Mouse (Mus musculus): ENCODE data around the gene Ccdc181. TPM values are rescaled to one million over a fixed set of nuclear protein-coding genes. Genes with fewer than 3 reads are reported as not detected.

Ccdc181 gene
- total RNA-seq, 2 experiments from 2014 or later = 11.0 to 14.1 TPM

- no peak for DNase-seq (ENCODE audit: low spot score in 2 of 2)
These were observed 3.9 kb downstream of the Ccdc181 start for GRCm38 (mm10) chr1:164279332-164279731.

- DNase-seq (ENCODE audit: low spot score in 2 of 2) = no peak
These were observed 8.6 kb downstream of the Ccdc181 start for GRCm38 (mm10) chr1:164284007-164284406.

- DNase-seq (ENCODE audit: low spot score in 2 of 2) = no peak
These were observed 12.0 kb downstream of the Ccdc181 start for GRCm38 (mm10) chr1:164287406-164287805.

- no peak for DNase-seq (ENCODE audit: low spot score in 2 of 2)
These were observed 16.7 kb downstream of the Ccdc181 start for GRCm38 (mm10) chr1:164292040-164292439.

- no peak for DNase-seq (ENCODE audit: low spot score in 2 of 2)
These were observed 18.7 kb downstream of the Ccdc181 start for GRCm38 (mm10) chr1:164294071-164294470.

- DNase-seq (ENCODE audit: low spot score in 2 of 2) = no peak
These were observed 21.1 kb downstream of the Ccdc181 start for GRCm38 (mm10) chr1:164296473-164296872.

- no peak for DNase-seq (ENCODE audit: low spot score in 2 of 2)
These were observed 26.6 kb downstream of the Ccdc181 start for GRCm38 (mm10) chr1:164301949-164302348.

GRCm38 (mm10) chr1:164303821-164304220 lies 28.4 kb downstream of the Ccdc181 start, which contains the start of gene Nme7:
TSS of gene Nme7 (plus strand) at chr1:164304121.
- no peak for DNase-seq (ENCODE audit: low spot score in 2 of 2)

- peak; percentile 87 to 91 for DNase-seq (ENCODE audit: low spot score in 2 of 2)
These were observed 31.9 kb downstream of the Ccdc181 start, which contains the start of gene Blzf1 for GRCm38 (mm10) chr1:164307124-164307751. TSS of gene Blzf1 (minus strand) at chr1:164307489.

- no peak for DNase-seq (ENCODE audit: low spot score in 2 of 2)
These were observed 32.5 kb downstream of the Ccdc181 start for GRCm38 (mm10) chr1:164307922-164308321.

- no peak for DNase-seq (ENCODE audit: low spot score in 2 of 2)
These were observed 38.7 kb downstream of the Ccdc181 start for GRCm38 (mm10) chr1:164314085-164314484.

- no peak for DNase-seq (ENCODE audit: low spot score in 2 of 2)
These were observed 39.9 kb downstream of the Ccdc181 start for GRCm38 (mm10) chr1:164315266-164315665.

GRCm38 (mm10) chr1:164316697-164317096 lies 41.3 kb downstream of the Ccdc181 start:
- peak; percentile 24 to 41 for DNase-seq (ENCODE audit: low spot score in 2 of 2)

- DNase-seq (ENCODE audit: low spot score in 2 of 2) = no peak
These were observed 41.9 kb downstream of the Ccdc181 start for GRCm38 (mm10) chr1:164317261-164317660.

GRCm38 (mm10) chr1:164318474-164318873 lies 43.1 kb downstream of the Ccdc181 start:
- no peak for DNase-seq (ENCODE audit: low spot score in 2 of 2)

- no peak for DNase-seq (ENCODE audit: low spot score in 2 of 2)
These were observed 44.3 kb downstream of the Ccdc181 start for GRCm38 (mm10) chr1:164319542-164320140.

GRCm38 (mm10) chr1:164320731-164321130 lies 45.3 kb downstream of the Ccdc181 start:
- DNase-seq (ENCODE audit: low spot score in 2 of 2) = no peak

GRCm38 (mm10) chr1:164321408-164321807 lies 46.0 kb downstream of the Ccdc181 start:
- DNase-seq (ENCODE audit: low spot score in 2 of 2) = no peak

GRCm38 (mm10) chr1:164322987-164323650 lies 47.7 kb downstream of the Ccdc181 start:
- DNase-seq (ENCODE audit: low spot score in 2 of 2) = no peak

GRCm38 (mm10) chr1:164324221-164324620 lies 48.8 kb downstream of the Ccdc181 start:
- DNase-seq (ENCODE audit: low spot score in 2 of 2) = no peak

- no peak for DNase-seq (ENCODE audit: low spot score in 2 of 2)
These were observed 49.5 kb downstream of the Ccdc181 start for GRCm38 (mm10) chr1:164324878-164325277.

GRCm38 (mm10) chr1:164326600-164327155 lies 51.3 kb downstream of the Ccdc181 start:
- DNase-seq (ENCODE audit: low spot score in 2 of 2) = no peak
